Mouse (Mus musculus) embryonic fibroblast, embryonic 13.5 days (primary cell): ENCODE measurements around the gene Kat2b. TPM values are rescaled to one million over a fixed set of nuclear protein-coding genes. Genes with fewer than 3 reads are reported as not detected.

Experiments
- H3K27ac ChIP-seq: 2 replicates; pipeline ENCODE4 v1.5.1; 2012; ENCODE audit warnings: low read length, control low read depth, inconsistent platforms; ENCODE audit not compliant: insufficient read depth
- H3K4me1 ChIP-seq: 2 replicates; pipeline ENCODE4 v1.6.1; 2011; ENCODE audit warnings: low read length; ENCODE audit not compliant: control insufficient read depth, insufficient read depth
- H3K4me3 ChIP-seq: 2 replicates; pipeline ENCODE4 v1.5.1; 2011; ENCODE audit warnings: mild to moderate bottlenecking, control low read depth, low read length; ENCODE audit not compliant: insufficient read depth
- CTCF ChIP-seq: IDR thresholded peaks from 2 replicates; pipeline ENCODE4 v1.5.1; 2011; ENCODE audit warnings: mild to moderate bottlenecking, control low read depth, low read length, moderate library complexity, borderline replicate concordance; ENCODE audit not compliant: insufficient read depth
- POLR2A ChIP-seq: IDR thresholded peaks from 2 replicates; pipeline ENCODE4 v1.6.1; 2011; ENCODE audit warnings: low read depth, mild to moderate bottlenecking, control low read depth, low read length, moderate library complexity
- polyA plus RNA-seq: library from polyadenylated mRNA; stranded (reverse); fragments of >200 nt; gene quantifications from 2 replicates; pipeline ENCODE4 v1.2.4, GENCODE M21; 2011; ENCODE audit warnings: low read depth; ENCODE audit not compliant: missing spikeins, insufficient read length

Gene Kat2b
- polyA plus RNA-seq, 1 experiment, result 33.2 TPM

DNA sequence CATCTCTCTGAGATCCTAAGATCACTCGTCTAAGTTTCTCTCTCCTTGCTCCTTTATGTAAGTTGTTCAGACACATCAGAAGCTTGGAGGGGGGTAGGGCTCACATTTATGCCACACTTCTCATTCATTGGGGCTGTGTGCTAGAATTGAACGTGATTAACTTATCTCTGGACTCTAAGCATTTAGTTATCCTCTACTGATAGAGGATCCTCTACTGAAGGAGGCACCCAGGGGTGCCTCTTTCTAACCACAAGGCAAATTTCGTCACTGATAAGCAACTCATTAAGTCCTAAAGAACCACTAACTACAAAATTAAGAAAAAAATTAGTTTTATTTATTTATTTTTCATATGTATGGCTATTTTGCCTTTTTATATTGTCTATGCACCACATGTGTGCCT lies 55.5 kb downstream of the Kat2b start:
- TF ChIP-seq CTCF, result no peak
- no peak for TF ChIP-seq POLR2A
- Histone ChIP-seq H3K27ac (no peak overlapping the region), H3K4me3 (no peak overlapping the region), H3K4me1 (no peaks in the 10 kb centered on the region)

- no peak for TF ChIP-seq POLR2A
- no peak for TF ChIP-seq CTCF
- Histone ChIP-seq H3K4me1 (no peaks in the 10 kb centered on the region), H3K4me3 (no peak overlapping the region), H3K27ac (no peak overlapping the region)
Observed at GRCm38 (mm10) chr17:53623762-53624161, 57.1 kb downstream of the Kat2b start.

- Histone ChIP-seq H3K4me3 (no peak overlapping the region), H3K27ac (no peak overlapping the region), H3K4me1 (no peaks in the 10 kb centered on the region)
- TF ChIP-seq CTCF (no peak), POLR2A (no peak)
Observed at GRCm38 (mm10) chr17:53626160-53626559, 59.5 kb downstream of the Kat2b start.

DNA sequence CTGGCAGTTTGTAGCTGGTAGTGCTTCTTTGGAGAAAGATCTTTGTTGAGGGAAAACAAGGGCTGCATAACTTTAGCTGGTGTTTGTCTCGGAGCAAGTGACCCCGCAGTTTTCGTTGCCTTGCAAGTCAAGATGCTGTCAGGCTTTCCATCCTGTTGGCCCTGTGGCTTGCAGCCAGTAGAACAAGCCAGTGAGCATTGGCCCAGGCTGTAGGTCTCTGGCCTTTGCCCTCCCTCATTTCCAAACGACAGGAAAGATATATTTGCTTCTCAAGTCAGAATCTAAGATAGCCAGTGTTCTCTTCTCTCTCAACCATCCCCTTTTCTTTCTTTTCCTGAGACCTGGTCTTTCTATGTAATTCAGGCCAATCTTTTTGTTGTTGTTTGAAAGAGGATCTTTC lies 60.8 kb downstream of the Kat2b start:
- H3K4me3 ChIP-seq, result no peak overlapping the region
- no peaks in the 10 kb centered on the region for H3K4me1 ChIP-seq
- H3K27ac ChIP-seq, result no peak overlapping the region
- no peak for TF ChIP-seq POLR2A
- no peak for TF ChIP-seq CTCF

DNA sequence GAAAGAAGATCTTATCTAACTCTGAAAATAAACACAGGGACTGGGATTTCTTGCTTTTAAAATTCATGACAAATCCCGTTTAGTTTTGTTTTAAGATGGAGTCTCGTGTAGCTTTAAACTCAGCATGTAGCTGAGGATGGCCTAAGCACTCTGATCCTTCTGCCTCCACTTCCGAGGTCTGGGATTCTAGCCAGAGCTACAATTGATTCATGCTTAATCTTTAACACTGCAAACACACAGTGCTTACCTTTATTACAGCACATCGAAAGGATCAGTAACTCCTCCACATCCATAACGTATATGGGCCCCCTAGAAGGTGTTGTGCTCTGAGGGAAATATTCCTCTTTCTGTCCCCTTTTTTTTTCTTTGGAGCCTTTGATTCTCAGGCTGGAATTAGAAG lies 61.5 kb downstream of the Kat2b start:
- Histone ChIP-seq H3K4me1 (no peaks in the 10 kb centered on the region), H3K4me3 (no peak overlapping the region), H3K27ac (no peak overlapping the region)
- no peak for TF ChIP-seq POLR2A

GRCm38 (mm10) chr17:53631344-53631743 lies 64.7 kb downstream of the Kat2b start:
- TF ChIP-seq CTCF, result no peak
- TF ChIP-seq POLR2A, result no peak
- Histone ChIP-seq H3K4me1 (no peaks in the 10 kb centered on the region), H3K4me3 (no peak overlapping the region), H3K27ac (no peak overlapping the region)

GRCm38 (mm10) chr17:53643360-53643759 lies 76.7 kb downstream of the Kat2b start:
- TF ChIP-seq POLR2A (no peak), CTCF (no peak)
- no peaks in the 10 kb centered on the region for H3K4me1 ChIP-seq
- H3K27ac ChIP-seq, result no peak overlapping the region
- H3K4me3 ChIP-seq, result no peak overlapping the region

DNA sequence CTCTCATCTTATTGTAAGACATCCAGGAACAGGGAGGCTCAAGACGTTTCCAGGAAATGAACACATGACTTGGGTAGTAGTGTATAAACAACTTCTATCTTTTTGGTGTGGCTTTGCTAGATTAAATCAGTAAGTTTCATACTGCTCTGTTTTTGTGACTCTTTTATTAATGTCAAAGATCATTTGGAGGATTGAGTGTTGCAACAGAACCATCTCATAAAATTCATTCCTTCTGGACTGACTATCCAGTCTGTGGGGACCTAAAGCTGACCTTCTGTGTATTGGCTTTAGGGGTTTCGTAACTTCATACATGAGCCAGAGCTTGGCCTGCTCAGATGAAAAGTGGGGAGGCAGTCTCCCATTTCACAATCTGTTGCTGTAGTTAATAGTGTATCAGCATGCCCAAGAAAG lies 83.6 kb downstream of the Kat2b start:
- TF ChIP-seq POLR2A (no peak), CTCF (no peak)

GRCm38 (mm10) chr17:53654596-53654995 lies 87.9 kb downstream of the Kat2b start:
- Histone ChIP-seq H3K4me1 (no peaks in the 10 kb centered on the region), H3K27ac (no peak overlapping the region), H3K4me3 (no peak overlapping the region)
- TF ChIP-seq CTCF, result no peak
- no peak for TF ChIP-seq POLR2A

More for the DNA sequence above, 83.6 kb downstream of the Kat2b start:
- Histone ChIP-seq H3K4me1 (no peaks in the 10 kb centered on the region), H3K27ac (no peak overlapping the region; the same call in none of the 2 replicates), H3K4me3 (no peak overlapping the region)

GRCm38 (mm10) chr17:53655081-53655480 lies 88.4 kb downstream of the Kat2b start:
- TF ChIP-seq POLR2A (no peak), CTCF (no peak)
- no peaks in the 10 kb centered on the region for H3K4me1 ChIP-seq
- H3K4me3 ChIP-seq, result no peak overlapping the region
- H3K27ac ChIP-seq, result no peak overlapping the region

GRCm38 (mm10) chr17:53655959-53656358 lies 89.3 kb downstream of the Kat2b start:
- no peak for TF ChIP-seq POLR2A
- no peak for TF ChIP-seq CTCF

More at GRCm38 (mm10) chr17:53655959-53656358, 89.3 kb downstream of the Kat2b start:
- no peak overlapping the region for H3K27ac ChIP-seq
- H3K4me3 ChIP-seq, result no peak overlapping the region
- no peaks in the 10 kb centered on the region for H3K4me1 ChIP-seq
